Comparison of ENCODE assay signal across 7 mouse cellular contexts in the genomic region with DNA sequence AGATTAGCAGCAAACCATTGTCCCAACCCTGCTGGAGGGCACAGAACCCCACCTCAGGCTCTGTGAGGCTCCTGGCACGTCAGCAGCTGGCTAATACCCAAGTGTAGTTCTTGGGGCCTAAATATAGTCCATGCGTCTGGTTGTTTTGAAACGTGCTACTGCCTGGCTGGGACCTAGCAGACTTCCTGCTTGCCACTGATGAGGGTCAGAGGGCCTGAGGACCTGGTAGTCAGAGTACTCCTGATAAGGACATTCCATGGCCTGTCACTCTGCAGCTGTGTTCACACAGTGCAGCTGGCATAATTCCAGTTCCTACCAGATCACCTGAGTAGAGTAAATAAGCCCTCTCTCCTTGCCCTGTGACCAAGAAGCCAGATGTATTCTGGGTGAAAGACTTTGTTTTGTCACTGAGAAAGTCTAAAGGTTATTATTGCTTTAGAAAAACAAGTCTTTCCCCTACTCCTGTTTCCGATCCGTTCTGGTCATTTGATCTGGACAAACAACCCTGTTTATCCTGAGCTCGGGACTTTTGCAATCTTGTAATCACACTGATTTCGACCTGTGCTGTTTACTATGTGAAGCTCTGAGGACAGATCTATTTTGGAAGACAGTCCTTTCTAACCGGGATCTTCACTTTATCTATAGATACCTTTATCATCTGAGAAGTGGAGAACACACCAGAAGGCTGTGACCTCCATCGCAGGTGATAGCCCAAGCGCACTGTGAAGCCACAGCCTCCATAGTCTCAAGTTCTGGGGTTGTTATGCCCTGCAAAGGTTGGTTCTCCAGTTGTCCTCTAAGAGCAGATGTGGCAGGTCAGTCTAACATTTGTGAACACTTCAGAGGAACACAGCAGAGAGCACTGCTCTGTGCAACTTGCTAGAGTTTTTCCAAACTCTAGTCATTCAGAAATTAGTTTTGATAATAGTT. TPM values are rescaled to one million over a fixed set of nuclear protein-coding genes. Genes with fewer than 3 reads are reported as not detected.
DNase-seq lines count a peak whose midpoint lies in the region; ATAC-seq and TF ChIP-seq lines count a peak whose summit lies in the region.

No protein-coding gene starts in this region.

- H3K27me3 ChIP-seq in limb, embryonic 14.5 days (ENCODE audit: control insufficient read depth, insufficient read depth, low read length) = no peaks in the 10 kb centered on the region
- no peaks in the 10 kb centered on the region for H3K27me3 ChIP-seq in stomach, embryonic 14.5 days (ENCODE audit: control insufficient read depth, insufficient read depth, low read length)
- no peaks in the 10 kb centered on the region for H3K27me3 ChIP-seq in forebrain, embryonic 10.5 days (ENCODE audit: poor library complexity, severe bottlenecking)

- no peak for TF ChIP-seq POLR2A in limb, embryonic 14.5 days (IDR thresholded peaks at IDR 0.05; ENCODE audit: borderline replicate concordance, extremely low read depth, insufficient read depth, insufficient read length)

- DNase-seq in adrenal gland, adult 2 months = peak; percentile 73
- peak; percentile 91 to 94 for DNase-seq in heart, postnatal 10 days
- peak; percentile 51 for DNase-seq in limb, embryonic 14.5 days (ENCODE audit: low spot score)
- DNase-seq in cerebellum, adult 11 months = no peak
- DNase-seq in forebrain, embryonic 10.5 days (ENCODE audit: extremely low spot score, low spot score) = no peak

- intact Hi-C loops in heart, postnatal 10 days (cut with DNase I) = no loop called here

- no peaks in the 10 kb centered on the region for H3K36me3 ChIP-seq in limb, embryonic 14.5 days (ENCODE audit: control insufficient read depth, insufficient read depth, low read length)
- no peaks in the 10 kb centered on the region for H3K36me3 ChIP-seq in stomach, embryonic 14.5 days (ENCODE audit: control insufficient read depth, insufficient read depth, low read length)
- no peaks in the 10 kb centered on the region for H3K36me3 ChIP-seq in forebrain, embryonic 10.5 days (replicated peaks)

- 61% methylated on average over 10 of the region's 10 CpGs for WGBS in limb, embryonic 14.5 days
- 43% methylated on average over 10 of the region's 10 CpGs for WGBS in stomach, embryonic 14.5 days
- 76% methylated on average over 10 of the region's 10 CpGs for WGBS in forebrain, embryonic 10.5 days

- H3K27ac ChIP-seq in limb, embryonic 14.5 days (replicated peaks; ENCODE audit: low read depth, low read length) = no peak overlapping the region
- H3K27ac ChIP-seq in stomach, embryonic 14.5 days (ENCODE audit: low read length) = peak overlapping the region; percentile 40; the same call in 1 of the 2 replicates
- H3K27ac ChIP-seq in forebrain, embryonic 10.5 days = no peak overlapping the region

- no peak overlapping the region for H3K9ac ChIP-seq in limb, embryonic 14.5 days (ENCODE audit: low read depth, low read length, severe bottlenecking)
- no peak overlapping the region for H3K9ac ChIP-seq in stomach, embryonic 14.5 days (replicated peaks; ENCODE audit: low read depth, low read length)

- peak; percentile 17; the same call in 1 of the 2 replicates for ATAC-seq in common myeloid progenitor, adult 5-6 weeks (replicated peaks; ENCODE audit: low read depth, poor library complexity, severe bottlenecking)
- 0 out of 2 replicates have a peak, but pooled peaks have one; percentile 57 for ATAC-seq in limb, embryonic 14.5 days (ENCODE audit: low FRiP score, low read depth)
- ATAC-seq in stomach, embryonic 14.5 days (ENCODE audit: insufficient number of reproducible peaks, insufficient read depth, low FRiP score, low read depth) = peak; percentile 94

- no peak overlapping the region for H3K4me3 ChIP-seq in limb, embryonic 14.5 days (replicated peaks; ENCODE audit: low read length)
- H3K4me3 ChIP-seq in stomach, embryonic 14.5 days (ENCODE audit: low read depth, low read length) = no peak overlapping the region
- H3K4me3 ChIP-seq in forebrain, embryonic 10.5 days = no peak overlapping the region

- H3K4me2 ChIP-seq in limb, embryonic 14.5 days (replicated peaks; ENCODE audit: low read depth, low read length, severe bottlenecking) = no peak overlapping the region
- H3K4me2 ChIP-seq in stomach, embryonic 14.5 days (replicated peaks; ENCODE audit: low read depth, low read length) = no peak overlapping the region

- H3K9me3 ChIP-seq in limb, embryonic 14.5 days (ENCODE audit: control insufficient read depth, low read length) = no peaks in the 10 kb centered on the region
- no peaks in the 10 kb centered on the region for H3K9me3 ChIP-seq in stomach, embryonic 14.5 days (ENCODE audit: control insufficient read depth, low read depth, low read length)
- H3K9me3 ChIP-seq in forebrain, embryonic 10.5 days = no peaks in the 10 kb centered on the region

- H3K4me1 ChIP-seq in limb, embryonic 14.5 days (ENCODE audit: control insufficient read depth, insufficient read depth, low read length) = no peaks in the 10 kb centered on the region
- H3K4me1 ChIP-seq in stomach, embryonic 14.5 days (ENCODE audit: control insufficient read depth, insufficient read depth, low read length) = no peaks in the 10 kb centered on the region
- peaks cover 5% of the 10 kb centered on the region; the same call in 1 of the 2 replicates for H3K4me1 ChIP-seq in forebrain, embryonic 10.5 days

RNA-seq across cellular contexts. Expression of gene Zfp422, which starts 6.7 kb away (rescaled TPM):
- 10 to 100 TPM; 14.8 to 22.9 TPM for total RNA-seq in adrenal gland, adult 2 months (2021)
- 5.0 and 6.6 TPM in 2 replicates for polyA plus RNA-seq in adrenal gland, adult 2 months (2012; rRNA removed)
- 79.8 and 85.1 TPM in 2 replicates for total RNA-seq in common myeloid progenitor, adult 5-6 weeks (2017)
- 10 to 100 TPM; 33.9 to 38.5 TPM for total RNA-seq in heart, postnatal 10 days (2021)
- 109 and 128 TPM in 2 replicates for polyA plus RNA-seq in limb, embryonic 14.5 days (2012; rRNA removed)
- polyA plus RNA-seq in limb, embryonic 14.5 days (2014; fragmentation: Nextera tagmentation; extraction: Ambion mirVana) = 166 and 184 TPM in 2 replicates
- 170 and 178 TPM in 2 replicates for polyA plus RNA-seq in stomach, embryonic 14.5 days (2014; fragmentation: Nextera tagmentation; extraction: Ambion mirVana)
- polyA plus RNA-seq in forebrain, embryonic 10.5 days (2016; fragmentation: Nextera tagmentation; extraction: Ambion mirVana) = 299 and 311 TPM in 2 replicates

RNA-seq across cellular contexts. Expression of gene Depp1, which starts 14.9 kb away (rescaled TPM):
- total RNA-seq in adrenal gland, adult 2 months (2021) = 10 to 100 TPM in 1 of 2 experiments, 1 to 10 TPM in 1; 3.8 to 13.4 TPM
- 16.6 and 22.8 TPM in 2 replicates for polyA plus RNA-seq in adrenal gland, adult 2 months (2012; rRNA removed)
- 0.63 and 1.6 TPM in 2 replicates for total RNA-seq in common myeloid progenitor, adult 5-6 weeks (2017)
- 10 to 100 TPM; 41.6 to 75.0 TPM for total RNA-seq in heart, postnatal 10 days (2021)
- 13.8 and 17.6 TPM in 2 replicates for polyA plus RNA-seq in limb, embryonic 14.5 days (2012; rRNA removed)
- 27.7 and 28.6 TPM in 2 replicates for polyA plus RNA-seq in limb, embryonic 14.5 days (2014; fragmentation: Nextera tagmentation; extraction: Ambion mirVana)
- polyA plus RNA-seq in stomach, embryonic 14.5 days (2014; fragmentation: Nextera tagmentation; extraction: Ambion mirVana) = 33.0 and 33.8 TPM in 2 replicates
- 5.4 and 6.7 TPM in 2 replicates for polyA plus RNA-seq in forebrain, embryonic 10.5 days (2016; fragmentation: Nextera tagmentation; extraction: Ambion mirVana)

RNA-seq across cellular contexts. Expression of gene Rassf4, which starts 38.2 kb away (rescaled TPM):
- 1 to 10 TPM; 3.9 to 7.4 TPM for total RNA-seq in adrenal gland, adult 2 months (2021)
- polyA plus RNA-seq in adrenal gland, adult 2 months (2012; rRNA removed) = 2.3 TPM in 2 replicates
- total RNA-seq in common myeloid progenitor, adult 5-6 weeks (2017) = 15.0 and 17.4 TPM in 2 replicates
- total RNA-seq in heart, postnatal 10 days (2021) = 1 to 10 TPM; 5.0 to 6.5 TPM
- 5.9 and 6.0 TPM in 2 replicates for polyA plus RNA-seq in limb, embryonic 14.5 days (2012; rRNA removed)
- polyA plus RNA-seq in limb, embryonic 14.5 days (2014; fragmentation: Nextera tagmentation; extraction: Ambion mirVana) = 11.3 and 14.3 TPM in 2 replicates
- 11.3 and 13.1 TPM in 2 replicates for polyA plus RNA-seq in stomach, embryonic 14.5 days (2014; fragmentation: Nextera tagmentation; extraction: Ambion mirVana)
- 12.1 and 15.2 TPM in 2 replicates for polyA plus RNA-seq in forebrain, embryonic 10.5 days (2016; fragmentation: Nextera tagmentation; extraction: Ambion mirVana)

RNA-seq across cellular contexts. Expression of gene Olfr215, which starts 51.5 kb away (rescaled TPM):
- total RNA-seq in adrenal gland, adult 2 months (2021) = not detected
- not detected in 2 replicates for polyA plus RNA-seq in adrenal gland, adult 2 months (2012; rRNA removed)
- total RNA-seq in common myeloid progenitor, adult 5-6 weeks (2017) = not detected in 2 replicates
- not detected for total RNA-seq in heart, postnatal 10 days (2021)
- polyA plus RNA-seq in limb, embryonic 14.5 days (2012; rRNA removed) = not detected in 2 replicates
- not detected in 2 replicates for polyA plus RNA-seq in limb, embryonic 14.5 days (2014; fragmentation: Nextera tagmentation; extraction: Ambion mirVana)
- not detected in 2 replicates for polyA plus RNA-seq in stomach, embryonic 14.5 days (2014; fragmentation: Nextera tagmentation; extraction: Ambion mirVana)
- polyA plus RNA-seq in forebrain, embryonic 10.5 days (2016; fragmentation: Nextera tagmentation; extraction: Ambion mirVana) = not detected in 2 replicates

Comparison
In these comparisons a context has a peak if more than half of its experiments do, and no peak if none do; other contexts are left out.
1. DNase-seq: peak in adrenal gland, adult 2 months (single experiment), heart, postnatal 10 days (2 of 2) and limb, embryonic 14.5 days (single experiment); none in cerebellum, adult 11 months (single experiment) and forebrain, embryonic 10.5 days (single experiment).
2. ATAC-seq: peak in every context shown above with its lines; median percentile 94 in stomach, embryonic 14.5 days; 57 in limb, embryonic 14.5 days; 17 in common myeloid progenitor, adult 5-6 weeks.
3. RNA of gene Zfp422, which starts 6.7 kb away (polyA plus RNA-seq): 299 to 311 TPM in forebrain, embryonic 10.5 days, 170 to 178 TPM in stomach, embryonic 14.5 days and 109 to 184 TPM in limb, embryonic 14.5 days; 5.0 to 6.6 TPM in adrenal gland, adult 2 months; every median in the first group is over 10 times any median in the second.